Mouse (Mus musculus) B cell, adult 2 months (primary cell): ENCODE measurements around the gene Hist1h2ae.
A peak's percentile ranks its signal among the peaks of the same experiment; 100 is the strongest.
"Not testable (repeated sequence)": the region's sequence is repeated elsewhere in the genome, so short reads cannot be mapped to it uniquely, and the experiment has no call there.

Source experiments
- DNase-seq, 2 experiments: peaks; one replicate each; pipeline ENCODE4 v3.0.0; 2022

Hist1h2ae gene

GRCm38 (mm10) chr13:23583387-23584068 lies 12.5 kb upstream of the Hist1h2ae start:
- no peak for DNase-seq

GRCm38 (mm10) chr13:23582219-23583056 lies 11.4 kb upstream of the Hist1h2ae start:
- DNase-seq: no peak

GRCm38 (mm10) chr13:23581408-23582218 lies 10.6 kb upstream of the Hist1h2ae start, which contains the start of gene Hist1h4d:
Gene Hist1h4d, plus strand, starts transcription at chr13:23581598.
- DNase-seq: peak; percentile 97

GRCm38 (mm10) chr13:23577835-23578234 lies 6.8 kb upstream of the Hist1h2ae start:
- DNase-seq: no peak

- DNase-seq: no peak
Observed at GRCm38 (mm10) chr13:23576906-23577639, 6.1 kb upstream of the Hist1h2ae start.

- DNase-seq: no peak
Observed at GRCm38 (mm10) chr13:23576351-23576881, 5.4 kb upstream of the Hist1h2ae start.

- peak in 1 of 2 experiments; percentile 38 for DNase-seq
Observed at GRCm38 (mm10) chr13:23575864-23576313, 4.9 kb upstream of the Hist1h2ae start.

GRCm38 (mm10) chr13:23575271-23575851 lies 4.3 kb upstream of the Hist1h2ae start, which contains the start of gene Hist1h3d:
Gene Hist1h3d, plus strand, starts transcription at chr13:23575763.
- DNase-seq: peak; percentile 74 to 77

- DNase-seq: peak; percentile 51 to 54
Observed at GRCm38 (mm10) chr13:23574546-23575170, 3.6 kb upstream of the Hist1h2ae start.

- peak; percentile 86 to 88 for DNase-seq
Observed at GRCm38 (mm10) chr13:23573898-23574524, 3.0 kb upstream of the Hist1h2ae start, which contains the start of the genes Hist1h2bf and Hist1h2ad. Gene Hist1h2bf, minus strand, starts transcription at chr13:23574196. Gene Hist1h2ad, plus strand, starts transcription at chr13:23574381.

- peak; percentile 35 to 42 for DNase-seq
Observed at GRCm38 (mm10) chr13:23573034-23573897, 2.2 kb upstream of the Hist1h2ae start.

- no peak for DNase-seq
Observed at GRCm38 (mm10) chr13:23572218-23573033, 1.4 kb upstream of the Hist1h2ae start.

GRCm38 (mm10) chr13:23571504-23572217 lies 641 bp upstream of the Hist1h2ae start:
- peak in 1 of 2 experiments; percentile 47 for DNase-seq

GRCm38 (mm10) chr13:23570261-23571021 lies 579 bp downstream of the Hist1h2ae start:
- DNase-seq: not testable (repeated sequence)

GRCm38 (mm10) chr13:23564482-23564881 lies 6.5 kb downstream of the Hist1h2ae start:
- DNase-seq: no peak

- peak; percentile 62 to 63 for DNase-seq
Observed at GRCm38 (mm10) chr13:23562699-23563462, 8.1 kb downstream of the Hist1h2ae start.
